Mouse (Mus musculus): ENCODE data around the gene Dnmt3c.

- TF ChIP-seq CTCF (IDR thresholded peaks at IDR 0.05) = no peak
- TF ChIP-seq EP300 (IDR thresholded peaks at IDR 0.05) = no peak
Observed at GRCm38 (mm10) chr2:153772950-153773349, 76.5 kb downstream of the Dnmt3c start.

Data from lung, postnatal 0 days (tissue).